Mouse (Mus musculus) lung, postnatal 0 days (tissue): ENCODE results near the gene Ccdc57. TPM values are rescaled to one million over a fixed set of nuclear protein-coding genes. Genes with fewer than 3 reads are reported as not detected.

Source experiments
- ATAC-seq: fragments of 200-750 bp; cut with Nextera tagmentation; 2 replicates; pipeline ENCODE4 v1.8.0; 2017; ENCODE audit warnings: moderate library complexity
- DNase-seq: peaks from one replicate; pipeline ENCODE4 v3.0.0-alpha.2; 2016; ENCODE audit warnings: low spot score
- H3K27ac ChIP-seq: fragments of 300-500 bp; sonication (generic); 2 replicates; pipeline ENCODE4 v1.5.1; 2014; ENCODE audit warnings: antibody characterized with exemption, mild to moderate bottlenecking, low read length, mixed read lengths
- H3K27me3 ChIP-seq: fragments of 300-500 bp; sonication (generic); replicated peaks from 2 replicates; pipeline ENCODE4 v1.6.1; 2014; ENCODE audit warnings: low read length, mixed read lengths; ENCODE audit not compliant: insufficient read depth
- H3K36me3 ChIP-seq: fragments of 300-500 bp; sonication (generic); 2 replicates; pipeline ENCODE4 v1.6.1; 2014; ENCODE audit warnings: low read length, mixed read lengths; ENCODE audit not compliant: insufficient read depth
- H3K4me1 ChIP-seq: fragments of 300-500 bp; sonication (generic); 2 replicates; pipeline ENCODE4 v1.6.1; 2014; ENCODE audit warnings: antibody characterized with exemption, low read depth, low read length, mixed read lengths; ENCODE audit not compliant: insufficient read depth
- H3K4me2 ChIP-seq: fragments of 300-500 bp; sonication (generic); replicated peaks from 2 replicates; pipeline ENCODE4 v1.6.1; 2014; ENCODE audit warnings: low read depth, mild to moderate bottlenecking, low read length, moderate library complexity, mixed read lengths
- H3K4me3 ChIP-seq: fragments of 300-500 bp; sonication (generic); 2 replicates; pipeline ENCODE4 v1.5.1; 2014; ENCODE audit warnings: low read depth, low read length
- H3K9ac ChIP-seq: fragments of 300-500 bp; sonication (generic); replicated peaks from 2 replicates; pipeline ENCODE4 v1.6.1; 2014; ENCODE audit warnings: low read depth, mild to moderate bottlenecking
- H3K9me3 ChIP-seq: fragments of 300-500 bp; sonication (generic); 2 replicates; pipeline ENCODE4 v1.6.1; 2016; ENCODE audit warnings: low read length, mixed read lengths
- CTCF ChIP-seq: IDR thresholded peaks from 2 replicates; pipeline ENCODE4 v1.5.1; 2016; ENCODE audit warnings: antibody characterized with exemption, mild to moderate bottlenecking
- EP300 ChIP-seq: IDR thresholded peaks from 2 replicates; pipeline ENCODE4 v1.6.1; 2016; ENCODE audit warnings: antibody characterized with exemption, mild to moderate bottlenecking, control low read depth
- WGBS: fragments of 180-500 bp; shearing (Covaris S2); extraction: QIAGEN DNeasy Blood & Tissue Kit; methylation state at CpG from one replicate; pipeline ENCODE4 v1.1.7; 2014; 5-methylcytosine and 5-hydroxymethylcytosine counted together
- polyA plus RNA-seq: library from polyadenylated mRNA; unstranded; fragments of >200 nt; fragmentation: Nextera tagmentation; extraction: Ambion mirVana; gene quantifications from 2 replicates; pipeline ENCODE4 v1.2.1, GENCODE M21; 2015

The Ccdc57 gene
- polyA plus RNA-seq, 1 experiment from 2014 or later, result 3.7 TPM

DNA sequence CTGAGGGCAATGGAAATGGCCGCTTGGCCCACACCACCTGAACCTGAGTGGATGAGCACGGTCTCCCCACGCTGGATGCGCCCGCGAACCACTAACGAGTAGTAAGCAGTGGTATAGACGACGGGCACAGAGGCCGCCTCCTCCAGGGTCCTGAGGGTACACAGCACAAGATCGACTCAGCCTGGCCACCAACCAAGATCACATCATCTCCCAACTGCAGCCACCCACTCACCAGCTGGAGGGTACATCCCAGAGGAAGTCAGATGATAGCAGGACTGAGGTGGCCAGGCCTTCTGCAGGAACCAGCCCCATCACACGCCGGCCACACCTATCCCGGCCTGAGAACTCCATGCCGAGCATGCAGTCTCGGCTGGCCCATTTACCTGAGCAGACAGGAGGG lies 120.6 kb downstream of the Ccdc57 start:
- H3K9me3 ChIP-seq, result no peaks in the 10 kb centered on the region
- TF ChIP-seq EP300 (no peak), CTCF (no peak)
- H3K27me3 ChIP-seq, result no peaks in the 10 kb centered on the region
- ATAC-seq, result no peak
- no peaks in the 10 kb centered on the region for H3K4me1 ChIP-seq
- no peak overlapping the region for H3K27ac ChIP-seq
- 91% methylated on average over 16 of the region's 16 CpGs for WGBS
- H3K9ac ChIP-seq, result no peak overlapping the region
- H3K36me3 ChIP-seq, result peaks cover 92% of the 10 kb centered on the region
- no peak overlapping the region for H3K4me3 ChIP-seq
- DNase-seq, result no peak
- H3K4me2 ChIP-seq, result no peak overlapping the region

DNA sequence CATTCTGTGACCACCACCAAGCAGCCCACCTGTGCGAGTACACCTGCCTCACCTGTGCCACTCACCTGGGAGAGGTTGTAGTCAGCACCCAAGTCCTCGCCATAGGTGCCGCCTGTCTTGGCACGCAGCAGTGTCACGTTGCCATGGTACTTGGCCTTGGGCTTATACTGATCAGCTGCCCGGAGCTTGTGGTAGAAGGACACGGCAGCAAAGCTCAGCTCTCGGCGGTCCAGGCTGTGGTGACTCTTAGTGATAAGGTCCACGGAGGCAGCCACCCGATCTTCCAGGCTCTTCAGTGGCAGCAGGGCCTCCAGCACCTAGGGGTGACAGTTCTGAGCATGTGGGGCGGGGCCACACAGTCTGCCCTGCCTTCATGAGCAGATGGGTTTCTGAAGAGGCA lies 124.7 kb downstream of the Ccdc57 start:
- 86% methylated on average over 12 of the region's 12 CpGs for WGBS
- Histone ChIP-seq H3K4me3 (no peak overlapping the region), H3K4me2 (no peak overlapping the region), H3K36me3 (peaks cover 62% of the 10 kb centered on the region), H3K27me3 (no peaks in the 10 kb centered on the region), H3K27ac (no peak overlapping the region), H3K4me1 (no peaks in the 10 kb centered on the region), H3K9ac (no peak overlapping the region), H3K9me3 (no peaks in the 10 kb centered on the region)
- no peak for DNase-seq
- TF ChIP-seq EP300 (no peak), CTCF (no peak)
- ATAC-seq, result no peak

DNA sequence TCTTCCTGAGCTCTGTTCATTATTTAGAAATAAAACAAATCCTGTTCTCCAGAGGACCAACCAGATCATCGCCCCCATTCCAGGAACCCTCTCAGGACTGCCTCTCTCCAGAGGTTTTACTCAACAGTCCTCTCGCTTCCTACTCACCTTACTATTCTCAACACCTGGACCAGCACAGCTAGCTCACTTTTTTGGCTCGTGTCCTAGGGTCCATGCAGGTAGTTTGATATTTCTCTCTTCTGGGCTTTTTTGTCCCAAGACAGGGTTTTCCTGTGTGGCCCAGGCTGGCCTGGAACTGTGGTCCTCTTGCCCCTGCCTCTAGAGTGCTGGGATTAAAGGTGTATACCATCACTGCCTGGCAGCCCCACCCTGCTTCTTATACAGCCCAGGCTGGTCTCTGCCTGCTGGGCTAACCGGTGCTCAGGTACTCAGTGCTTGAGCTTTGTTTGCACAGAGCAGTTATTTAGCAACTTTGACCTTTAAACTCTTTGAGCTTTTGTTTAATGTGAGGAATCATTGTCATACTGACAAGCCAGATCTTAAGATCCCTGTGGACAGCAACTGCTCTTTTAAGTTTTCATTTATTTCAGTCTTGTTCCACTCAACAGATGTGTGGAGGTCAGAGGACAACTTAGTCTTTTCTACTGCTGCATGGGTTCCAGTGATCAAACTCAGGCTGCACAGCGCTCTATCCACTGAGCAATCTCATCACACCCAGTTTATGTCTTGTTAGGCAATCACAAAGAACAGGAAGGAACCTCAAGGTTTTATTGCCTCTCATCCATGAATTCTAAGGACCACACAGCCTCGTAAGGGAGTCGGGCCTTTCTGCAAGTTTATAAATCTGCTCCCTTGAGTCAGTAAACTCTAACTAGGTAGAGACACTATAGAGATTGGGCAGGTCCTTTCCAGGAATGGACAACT lies 127.0 kb downstream of the Ccdc57 start:
- Histone ChIP-seq H3K36me3 (peaks cover 41% of the 10 kb centered on the region), H3K9me3 (no peaks in the 10 kb centered on the region), H3K4me1 (no peaks in the 10 kb centered on the region), H3K9ac (no peak overlapping the region), H3K27me3 (no peaks in the 10 kb centered on the region), H3K27ac (no peak overlapping the region), H3K4me3 (no peak overlapping the region), H3K4me2 (no peak overlapping the region)
- TF ChIP-seq EP300 (no peak), CTCF (no peak)
- no peak for DNase-seq
- ATAC-seq, result no peak
- 79% methylated on average over 7 of the region's 7 CpGs for WGBS

GRCm38 (mm10) chr11:120804769-120805168 lies 127.9 kb downstream of the Ccdc57 start:
- TF ChIP-seq EP300 (no peak), CTCF (no peak)
- Histone ChIP-seq H3K27ac (no peak overlapping the region), H3K27me3 (no peaks in the 10 kb centered on the region), H3K9ac (no peak overlapping the region), H3K9me3 (no peaks in the 10 kb centered on the region), H3K4me3 (no peak overlapping the region), H3K4me1 (no peaks in the 10 kb centered on the region), H3K4me2 (no peak overlapping the region), H3K36me3 (peaks cover 33% of the 10 kb centered on the region)
- WGBS, result 57% methylated on average over 4 of the region's 4 CpGs
- ATAC-seq, result no peak
- DNase-seq, result no peak

DNA sequence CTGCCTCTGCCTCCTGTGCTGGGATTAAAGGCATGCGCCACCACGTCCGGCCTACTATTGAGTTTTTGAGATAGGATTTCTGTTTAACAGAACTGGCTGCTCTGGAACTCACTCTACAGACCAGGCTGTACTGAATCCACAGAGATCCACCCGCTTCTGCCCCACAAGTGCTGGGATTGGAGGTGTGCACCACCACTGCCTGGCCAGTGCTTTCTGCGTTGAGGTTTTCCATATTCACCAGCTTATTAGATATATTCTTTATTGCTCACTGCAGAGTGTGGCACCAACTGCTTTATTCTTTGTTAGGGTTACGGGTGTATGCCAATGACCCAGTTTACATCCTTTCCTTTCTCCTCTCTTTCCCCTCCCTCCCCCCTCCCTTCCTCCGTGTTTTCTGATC lies 128.4 kb downstream of the Ccdc57 start:
- peaks cover 28% of the 10 kb centered on the region for H3K36me3 ChIP-seq
- ATAC-seq (no peak), DNase-seq (no peak)
- H3K27me3 ChIP-seq, result no peaks in the 10 kb centered on the region
- no peaks in the 10 kb centered on the region for H3K9me3 ChIP-seq
- H3K4me1 ChIP-seq, result no peaks in the 10 kb centered on the region
- WGBS, result 78% methylated on average over 7 of the region's 7 CpGs
- no peak for TF ChIP-seq CTCF
- no peak overlapping the region for H3K4me3 ChIP-seq
- H3K27ac ChIP-seq, result no peak overlapping the region
- H3K4me2 ChIP-seq, result no peak overlapping the region
- H3K9ac ChIP-seq, result no peak overlapping the region

DNA sequence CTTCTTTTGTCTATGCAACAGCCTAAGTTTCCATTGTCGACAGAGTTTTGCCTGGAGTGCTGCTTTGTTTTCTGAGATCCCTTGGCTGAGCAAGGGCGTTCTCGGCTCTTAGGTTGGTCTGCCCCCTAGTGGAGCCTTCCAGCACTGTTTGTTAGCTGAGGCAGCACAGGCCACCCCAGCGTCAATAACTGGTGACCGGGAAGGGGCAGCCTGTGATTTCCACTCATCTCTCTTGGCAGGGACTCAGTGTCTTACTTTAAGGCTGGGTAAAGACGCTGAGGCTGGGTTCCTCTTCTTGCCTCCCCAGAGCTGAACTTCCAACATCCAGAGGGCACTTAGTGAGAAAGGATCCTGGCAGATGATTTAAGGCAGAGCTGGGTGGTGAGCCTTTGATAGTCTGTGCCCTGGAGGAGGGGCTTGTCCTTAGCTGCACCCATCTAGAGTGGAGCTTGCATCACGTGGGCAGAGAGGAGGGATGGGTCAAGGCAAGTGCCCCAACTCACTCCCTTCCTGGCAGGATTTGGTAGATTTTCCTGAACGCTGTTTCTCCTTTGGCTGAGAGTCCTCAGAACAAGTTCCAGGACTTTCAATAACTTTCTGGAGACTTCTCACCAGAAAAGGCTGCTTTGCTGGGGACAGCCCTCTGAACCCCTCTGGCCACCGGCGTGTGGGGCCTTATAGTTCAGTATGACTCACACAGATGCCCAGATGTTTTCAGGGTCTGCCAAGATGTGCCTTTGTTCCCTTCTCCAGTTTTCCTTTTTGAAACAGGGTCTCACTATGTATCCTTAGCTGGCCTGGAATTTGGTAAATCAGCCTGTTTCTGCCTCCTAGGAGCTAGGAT lies 132.4 kb downstream of the Ccdc57 start:
- peak overlapping the region; percentile 78 for H3K27ac ChIP-seq
- DNase-seq (peak; percentile 95), ATAC-seq (peak; percentile 88)
- no peaks in the 10 kb centered on the region for H3K9me3 ChIP-seq
- TF ChIP-seq EP300 (no peak), CTCF (peak; percentile 93)
- no peaks in the 10 kb centered on the region for H3K36me3 ChIP-seq
- H3K4me2 ChIP-seq, result peak overlapping the region; percentile 9
- WGBS, result 4% methylated on average over 10 of the region's 10 CpGs
- H3K4me3 ChIP-seq, result no peak overlapping the region
- H3K4me1 ChIP-seq, result peaks cover 7% of the 10 kb centered on the region
- H3K9ac ChIP-seq, result no peak overlapping the region
- no peaks in the 10 kb centered on the region for H3K27me3 ChIP-seq
